Comparison of ENCODE assay signal across 41 mouse cellular contexts in genomic region chr8:11691761-11692160, GRCm38 (mm10). TPM values are rescaled to one million over a fixed set of nuclear protein-coding genes. Genes with fewer than 3 reads are reported as not detected.
DNase-seq lines count a peak whose midpoint lies in the region; ATAC-seq and TF ChIP-seq lines count a peak whose summit lies in the region.
"Had no signal": no experiment of that assay in that cellular context is flagged by ENCODE, and none has a peak within 500 bp of the region (broad histone marks: within the 10 kb centered on the region; RNA-seq: fewer than 3 reads in every experiment).

No protein-coding gene starts in this region.

- TF ChIP-seq CTCF in C2C12 (IDR thresholded peaks at IDR 0.05; ENCODE audit: control insufficient read depth, insufficient read depth, insufficient read length): no peak
- TF ChIP-seq CTCF in gastrocnemius, adult 2 months (IDR thresholded peaks at IDR 0.05): no peak
- TF ChIP-seq CTCF in liver, postnatal 0 days (IDR thresholded peaks at IDR 0.05; ENCODE audit: low read depth): no peak

- no peaks in the 10 kb centered on the region for H3K4me1 ChIP-seq in liver, postnatal 0 days (ENCODE audit: insufficient read depth)
- H3K4me1 ChIP-seq: embryonic facial prominence, embryonic 12.5 days; hindbrain, embryonic 12.5 days; intestine, embryonic 15.5 days; liver, embryonic 15.5 days; megakaryocyte, embryonic 14.5 days; neural tube, embryonic 13.5 days had no signal

- H3K27ac ChIP-seq in gastrocnemius, adult 2 months: peak overlapping the region; percentile 38
- no peak overlapping the region for H3K27ac ChIP-seq in liver, postnatal 0 days (ENCODE audit: low read depth)
- H3K27ac ChIP-seq: embryonic facial prominence, embryonic 12.5 days; heart, embryonic 15.5 days; hindbrain, embryonic 12.5 days; hindbrain, postnatal 0 days; intestine, embryonic 15.5 days; layer of hippocampus, adult 2 months; liver, embryonic 15.5 days; lung, embryonic 15.5 days; midbrain, embryonic 12.5 days; neural tube, embryonic 13.5 days had no signal

- no peak overlapping the region for H3K4me2 ChIP-seq in liver, postnatal 0 days (ENCODE audit: low read depth, low read length)
- H3K4me2 ChIP-seq: embryonic facial prominence, embryonic 12.5 days; heart, embryonic 15.5 days; hindbrain, embryonic 12.5 days; intestine, embryonic 15.5 days; liver, embryonic 15.5 days; lung, embryonic 15.5 days; midbrain, embryonic 12.5 days; neural tube, embryonic 13.5 days had no signal

- H3K79me3 ChIP-seq in C2C12 (ENCODE audit: low read depth): no peaks in the 10 kb centered on the region

- H3K4me3 ChIP-seq in C2C12 (ENCODE audit: insufficient read depth, poor library complexity, severe bottlenecking): no peak overlapping the region
- H3K4me3 ChIP-seq in gastrocnemius, adult 2 months: no peak overlapping the region
- H3K4me3 ChIP-seq in liver, postnatal 0 days (ENCODE audit: low read depth, low read length): no peak overlapping the region
- H3K4me3 ChIP-seq: embryonic facial prominence, embryonic 12.5 days; erythroblast, embryonic 14.5 days; heart, embryonic 15.5 days; hindbrain, embryonic 12.5 days; intestine, embryonic 15.5 days; layer of hippocampus, adult 2 months; liver, embryonic 15.5 days; lung, embryonic 15.5 days; megakaryocyte, embryonic 14.5 days; midbrain, embryonic 12.5 days; neural tube, embryonic 13.5 days had no signal

- intact Hi-C loops in gastrocnemius, adult 2 months (cut with DNase I): loop anchor here (5.0 to 10.0 kb wide), 2 partner anchors 54 to 257 kb away; partner anchors contain the start of gene Ankrd10
- intact Hi-C loops in gastrocnemius, postnatal 36 days (cut with DNase I): loop anchor here (2.0 kb wide), 1 partner anchor 57 kb away; the partner anchor contains the start of gene Ankrd10

- no peak for ATAC-seq in liver, postnatal 0 days
- ATAC-seq: activated CD4-positive, CD25-positive, alpha-beta regulatory T cell, adult 4 months; CD4-positive, CD25-positive, alpha-beta regulatory T cell, adult 4 months; forebrain, embryonic 16.5 days; hindbrain, postnatal 0 days had no signal

- TF ChIP-seq EP300 in liver, postnatal 0 days (IDR thresholded peaks at IDR 0.05; ENCODE audit: low read depth): no peak

- H3K36me3 ChIP-seq in C2C12 (ENCODE audit: control insufficient read depth, insufficient read depth): no peaks in the 10 kb centered on the region
- no peaks in the 10 kb centered on the region for H3K36me3 ChIP-seq in liver, postnatal 0 days (replicated peaks; ENCODE audit: insufficient read depth, low read length)
- H3K36me3 ChIP-seq: embryonic facial prominence, embryonic 12.5 days; heart, embryonic 15.5 days; hindbrain, embryonic 12.5 days; intestine, embryonic 15.5 days; liver, embryonic 15.5 days; lung, embryonic 15.5 days; midbrain, embryonic 12.5 days; neural tube, embryonic 13.5 days had no signal

- DNase-seq in heart, adult 11 months: peak; percentile 95
- no peak for DNase-seq in heart, adult 8-10 months (ENCODE audit: low spot score)
- DNase-seq in gastrocnemius, adult 2 months: peak; percentile 89
- peak; percentile 47 for DNase-seq in gastrocnemius, postnatal 36 days
- no peak for DNase-seq in spleen, adult 18-20 months
- DNase-seq in liver, postnatal 0 days: no peak
- DNase-seq: adrenal gland, adult 2 months; adrenal gland, postnatal 36 days; cerebellum, adult 8-10 months; cerebellum, postnatal 36 days; kidney, adult 2 months; kidney, postnatal 36 days; lung, postnatal 4 days; right cerebral cortex, postnatal 4 days had no signal

- no peaks in the 10 kb centered on the region for H3K79me2 ChIP-seq in C2C12 (ENCODE audit: control insufficient read depth, insufficient read depth)

- no peaks in the 10 kb centered on the region for H3K9me3 ChIP-seq in liver, postnatal 0 days (ENCODE audit: low read length)
- H3K9me3 ChIP-seq: embryonic facial prominence, embryonic 12.5 days; heart, embryonic 15.5 days; hindbrain, embryonic 12.5 days; intestine, embryonic 15.5 days; liver, embryonic 15.5 days; lung, embryonic 15.5 days; midbrain, embryonic 12.5 days; neural tube, embryonic 13.5 days had no signal

- no peaks in the 10 kb centered on the region for H3K27me3 ChIP-seq in C2C12 (ENCODE audit: control insufficient read depth, insufficient read depth, insufficient read length)
- H3K27me3 ChIP-seq in liver, postnatal 0 days (ENCODE audit: insufficient read depth, low read length): no peaks in the 10 kb centered on the region
- H3K27me3 ChIP-seq: embryonic facial prominence, embryonic 12.5 days; heart, embryonic 15.5 days; hindbrain, embryonic 12.5 days; intestine, embryonic 15.5 days; liver, embryonic 15.5 days; lung, embryonic 15.5 days; midbrain, embryonic 12.5 days; neural tube, embryonic 13.5 days had no signal

- H3ac ChIP-seq in C2C12 (ENCODE audit: control insufficient read depth, insufficient read length, low read depth): no peak overlapping the region

- 79% methylated on average over 6 of the region's 6 CpGs for WGBS in liver, postnatal 0 days (ENCODE audit: insufficient replicate concordance)

- H3K9ac ChIP-seq in liver, postnatal 0 days (replicated peaks): no peak overlapping the region
- H3K9ac ChIP-seq: embryonic facial prominence, embryonic 12.5 days; heart, embryonic 15.5 days; hindbrain, embryonic 12.5 days; intestine, embryonic 15.5 days; liver, embryonic 15.5 days; lung, embryonic 15.5 days; midbrain, embryonic 12.5 days; neural tube, embryonic 13.5 days had no signal

TF ChIP-seq in C2C12, 6 proteins besides CTCF, POLR2A, EP300 and RAD21:
- peak; percentile 63 for TF ChIP-seq MYOD1 (IDR thresholded peaks at IDR 0.05; ENCODE audit: control insufficient read depth, insufficient read length, low read depth)
- TF ChIP-seq MYOG (IDR thresholded peaks at IDR 0.05; ENCODE audit: control insufficient read depth, extremely low read depth, insufficient read length): no peak

RNA-seq across cellular contexts. Expression of gene 1700016D06Rik, which starts 9.1 kb away (rescaled TPM):
- not detected for total RNA-seq in heart, adult 8-10 months (2022)
- polyA plus RNA-seq in C2C12 (2012; fragmentation: generic; extraction: Trizol): not detected
- not detected for total RNA-seq in gastrocnemius, adult 2 months (2021)
- total RNA-seq in gastrocnemius, postnatal 36 days (2021): not detected
- not detected in 2 replicates for polyA plus RNA-seq in liver, postnatal 0 days (2015; fragmentation: Nextera tagmentation; extraction: Ambion mirVana)
- total RNA-seq: adrenal gland, adult 2 months; adrenal gland, postnatal 36 days; granulocyte monocyte progenitor cell, adult 5-6 weeks; heart, postnatal 25 days; hindbrain, postnatal 0 days; layer of hippocampus, adult 2 months; layer of hippocampus, postnatal 14 days; left cerebral cortex, adult 8-10 months; left cerebral cortex, postnatal 36 days; liver, adult 2 months; midbrain, postnatal 0 days had no signal
- polyA plus RNA-seq: adrenal gland, adult 2 months; brain, embryonic 14.5 days; embryonic facial prominence, embryonic 12.5 days; erythroblast, embryonic 14.5 days; forebrain, embryonic 11.5 days; heart, embryonic 15.5 days; hindbrain, embryonic 12.5 days; hindbrain, postnatal 0 days; intestine, embryonic 15.5 days; kidney, adult 2 months; kidney, embryonic 16.5 days; liver, adult 2 months; liver, embryonic 15.5 days; lung, embryonic 15.5 days; neural tube, embryonic 13.5 days; stomach, embryonic 14.5 days had no signal

RNA-seq across cellular contexts. Expression of gene Arhgef7, which starts 35.8 kb away (rescaled TPM):
- 100 to 1,000 TPM in 3 of 4 experiments, 10 to 100 TPM in 1; 93.9 to 119 (median 111) TPM for total RNA-seq in heart, adult 8-10 months (2022)
- 16.8 TPM for polyA plus RNA-seq in C2C12 (2012; fragmentation: generic; extraction: Trizol)
- 10 to 100 TPM; 30.3 to 50.9 TPM for total RNA-seq in gastrocnemius, adult 2 months (2021)
- 10 to 100 TPM; 42.7 to 53.9 TPM for total RNA-seq in gastrocnemius, postnatal 36 days (2021)
- polyA plus RNA-seq in liver, postnatal 0 days (2015; fragmentation: Nextera tagmentation; extraction: Ambion mirVana): 7.6 and 9.2 TPM in 2 replicates

RNA-seq across cellular contexts. Expression of gene Ankrd10, which starts 56.2 kb away (rescaled TPM):
- total RNA-seq in heart, adult 8-10 months (2022): 10 to 100 TPM; 17.1 to 25.6 (median 19.4) TPM
- 26.2 TPM for polyA plus RNA-seq in C2C12 (2012; fragmentation: generic; extraction: Trizol)
- total RNA-seq in gastrocnemius, adult 2 months (2021): 10 to 100 TPM; 15.3 to 16.0 TPM
- 10 to 100 TPM; 15.8 to 17.7 TPM for total RNA-seq in gastrocnemius, postnatal 36 days (2021)
- 12.1 and 13.0 TPM in 2 replicates for polyA plus RNA-seq in liver, postnatal 0 days (2015; fragmentation: Nextera tagmentation; extraction: Ambion mirVana)

Comparison
In these comparisons a context has a peak if more than half of its experiments do, and no peak if none do; other contexts are left out.
1. DNase-seq: peak in heart, adult 11 months (single experiment), gastrocnemius, adult 2 months (single experiment) and gastrocnemius, postnatal 36 days (2 of 2); none in heart, adult 8-10 months (single experiment), spleen, adult 18-20 months (0 of 2) and liver, postnatal 0 days (single experiment).